Mouse (Mus musculus) forebrain, postnatal 0 days (tissue): ENCODE measurements at regions not wholly inside any gene's neighbourhood (a gene's known extent, or its start where the extent isn't known, plus 50 kb on each side); places are given as distances from the start of the nearest gene placed in this dataset.
"Not testable (repeated sequence)": the region's sequence is repeated elsewhere in the genome, so short reads cannot be mapped to it uniquely, and the experiment has no call there.

Experiments
- ATAC-seq: fragments of 200-750 bp; cut with Nextera tagmentation; 2 replicates; pipeline ENCODE4 v1.8.0; 2017; ENCODE audit warnings: mild to moderate bottlenecking, moderate library complexity
- DNase-seq: peaks from one replicate; pipeline ENCODE4 v3.0.0-alpha.2; 2015
- H3K27ac ChIP-seq: fragments of 300-500 bp; sonication (generic); 2 replicates; pipeline ENCODE4 v1.5.1; 2014; ENCODE audit warnings: low read depth, mild to moderate bottlenecking, antibody characterized with exemption, low read length, moderate library complexity, mixed read lengths
- H3K27me3 ChIP-seq: fragments of 300-500 bp; sonication (generic); 2 replicates; pipeline ENCODE4 v1.6.1; 2014; ENCODE audit warnings: mild to moderate bottlenecking, low read length, mixed read lengths; ENCODE audit not compliant: insufficient read depth
- H3K36me3 ChIP-seq: fragments of 300-500 bp; sonication (generic); 2 replicates; pipeline ENCODE4 v1.6.1; 2014; ENCODE audit warnings: mild to moderate bottlenecking, moderate library complexity; ENCODE audit not compliant: insufficient read depth
- H3K4me1 ChIP-seq: fragments of 300-500 bp; sonication (generic); 2 replicates; pipeline ENCODE4 v1.6.1; 2014; ENCODE audit warnings: antibody characterized with exemption; ENCODE audit not compliant: insufficient read depth
- H3K4me2 ChIP-seq: fragments of 300-500 bp; sonication (generic); 2 replicates; pipeline ENCODE4 v1.6.1; 2014; ENCODE audit warnings: low read depth, mild to moderate bottlenecking, moderate library complexity
- H3K4me3 ChIP-seq: fragments of 300-500 bp; sonication (generic); 2 replicates; pipeline ENCODE4 v1.5.1; 2014; ENCODE audit warnings: low read depth, low read length, mixed read lengths
- H3K9ac ChIP-seq: fragments of 300-500 bp; sonication (generic); 2 replicates; pipeline ENCODE4 v1.6.1; 2014; ENCODE audit warnings: mild to moderate bottlenecking
- H3K9me3 ChIP-seq: fragments of 300-500 bp; sonication (generic); 2 replicates; pipeline ENCODE4 v1.6.1; 2016; ENCODE audit warnings: low read length
- CTCF ChIP-seq: sonication (generic); IDR thresholded peaks from 2 replicates; pipeline ENCODE4 v1.5.1; 2016; ENCODE audit warnings: antibody characterized with exemption, control low read depth, low read depth
- WGBS: fragments of 180-500 bp; shearing (Covaris S2); extraction: QIAGEN DNeasy Blood & Tissue Kit; methylation state at CpG from one replicate; pipeline ENCODE4 v1.1.7; 2014; 5-methylcytosine and 5-hydroxymethylcytosine counted together

GRCm38 (mm10) chr10:117502135-117502534 is 122.3 kb upstream of the Cpsf6 start:
- no peak for TF ChIP-seq CTCF
- Histone ChIP-seq H3K4me3 (no peak overlapping the region), H3K9me3 (no peaks in the 10 kb centered on the region), H3K9ac (no peak overlapping the region), H3K36me3 (no peaks in the 10 kb centered on the region), H3K27me3 (no peaks in the 10 kb centered on the region), H3K4me2 (no peak overlapping the region), H3K4me1 (no peaks in the 10 kb centered on the region), H3K27ac (no peak overlapping the region)
- ATAC-seq, result no peak
- 91% methylated on average over 7 of the region's 7 CpGs for WGBS
- DNase-seq, result no peak

GRCm38 (mm10) chr10:117501426-117501825 is 121.6 kb upstream of the Cpsf6 start:
- DNase-seq, result no peak
- Histone ChIP-seq H3K36me3 (no peaks in the 10 kb centered on the region), H3K4me2 (no peak overlapping the region), H3K9me3 (no peaks in the 10 kb centered on the region), H3K27me3 (no peaks in the 10 kb centered on the region), H3K9ac (no peak overlapping the region), H3K4me1 (no peaks in the 10 kb centered on the region), H3K27ac (no peak overlapping the region), H3K4me3 (no peak overlapping the region)
- no peak for TF ChIP-seq CTCF
- 96% methylated on average over 1 of the region's 1 CpGs for WGBS
- ATAC-seq, result no peak

- H3K27me3 ChIP-seq, result no peaks in the 10 kb centered on the region
- H3K4me1 ChIP-seq, result no peaks in the 10 kb centered on the region
- H3K4me2 ChIP-seq, result no peak overlapping the region
- 85% methylated on average over 5 of the region's 5 CpGs for WGBS
- TF ChIP-seq CTCF, result no peak
- no peaks in the 10 kb centered on the region for H3K36me3 ChIP-seq
- H3K9me3 ChIP-seq, result no peaks in the 10 kb centered on the region
- DNase-seq (no peak), ATAC-seq (no peak)
- no peak overlapping the region for H3K27ac ChIP-seq
- H3K4me3 ChIP-seq, result no peak overlapping the region
- no peak overlapping the region for H3K9ac ChIP-seq
Measured at GRCm38 (mm10) chr10:117500457-117501108, 120.8 kb upstream of the Cpsf6 start.

- Histone ChIP-seq H3K4me1 (no peaks in the 10 kb centered on the region), H3K27me3 (no peaks in the 10 kb centered on the region), H3K9ac (no peak overlapping the region), H3K9me3 (no peaks in the 10 kb centered on the region), H3K4me2 (no peak overlapping the region), H3K27ac (no peak overlapping the region), H3K4me3 (no peak overlapping the region), H3K36me3 (no peaks in the 10 kb centered on the region)
- DNase-seq, result no peak
- no peak for TF ChIP-seq CTCF
- 81% methylated on average over 6 of the region's 6 CpGs for WGBS
- ATAC-seq, result no peak
Measured at GRCm38 (mm10) chr10:117499864-117500453, 120.1 kb upstream of the Cpsf6 start.

- Histone ChIP-seq H3K4me2 (no peak overlapping the region), H3K27ac (no peak overlapping the region), H3K4me1 (no peaks in the 10 kb centered on the region), H3K27me3 (no peaks in the 10 kb centered on the region), H3K4me3 (no peak overlapping the region), H3K9ac (no peak overlapping the region), H3K9me3 (no peaks in the 10 kb centered on the region), H3K36me3 (no peaks in the 10 kb centered on the region)
- 93% methylated on average over 8 of the region's 8 CpGs for WGBS
- no peak for TF ChIP-seq CTCF
- no peak for DNase-seq
- ATAC-seq, result no peak
Measured at GRCm38 (mm10) chr10:117499177-117499863, 119.5 kb upstream of the Cpsf6 start.

- Histone ChIP-seq H3K27me3 (no peaks in the 10 kb centered on the region), H3K4me3 (no peak overlapping the region), H3K4me1 (no peaks in the 10 kb centered on the region), H3K9ac (no peak overlapping the region), H3K36me3 (no peaks in the 10 kb centered on the region), H3K27ac (no peak overlapping the region), H3K9me3 (no peaks in the 10 kb centered on the region), H3K4me2 (no peak overlapping the region)
- ATAC-seq (no peak), DNase-seq (no peak)
- TF ChIP-seq CTCF, result no peak
- 65% methylated on average over 6 of the region's 6 CpGs for whole genome bisulfite sequencing
Measured at GRCm38 (mm10) chr10:117498497-117498896, 118.7 kb upstream of the Cpsf6 start.

- no peaks in the 10 kb centered on the region for H3K9me3 ChIP-seq
- H3K4me2 ChIP-seq, result no peak overlapping the region
- H3K4me1 ChIP-seq, result no peaks in the 10 kb centered on the region
- no peak for TF ChIP-seq CTCF
- ATAC-seq, result no peak
- no peak overlapping the region for H3K27ac ChIP-seq
- no peak for DNase-seq
- H3K4me3 ChIP-seq, result no peak overlapping the region
- WGBS, result 80% methylated on average over 16 of the region's 16 CpGs
- no peak overlapping the region for H3K9ac ChIP-seq
- no peaks in the 10 kb centered on the region for H3K36me3 ChIP-seq
- H3K27me3 ChIP-seq, result no peaks in the 10 kb centered on the region
Measured at GRCm38 (mm10) chr10:117497565-117498256, 117.9 kb upstream of the Cpsf6 start.

- not testable (repeated sequence) for H3K4me1 ChIP-seq, H3K27me3 ChIP-seq, H3K9ac ChIP-seq, H3K9me3 ChIP-seq, H3K4me3 ChIP-seq, ATAC-seq, H3K4me2 ChIP-seq, DNase-seq, H3K27ac ChIP-seq, H3K36me3 ChIP-seq
- WGBS, result 95% methylated on average over 1 of the region's 1 CpGs
Measured at GRCm38 (mm10) chr10:117497082-117497481, 117.3 kb upstream of the Cpsf6 start.
